Mouse (Mus musculus): ENCODE data around the gene Pir.

Pir gene

DNA sequence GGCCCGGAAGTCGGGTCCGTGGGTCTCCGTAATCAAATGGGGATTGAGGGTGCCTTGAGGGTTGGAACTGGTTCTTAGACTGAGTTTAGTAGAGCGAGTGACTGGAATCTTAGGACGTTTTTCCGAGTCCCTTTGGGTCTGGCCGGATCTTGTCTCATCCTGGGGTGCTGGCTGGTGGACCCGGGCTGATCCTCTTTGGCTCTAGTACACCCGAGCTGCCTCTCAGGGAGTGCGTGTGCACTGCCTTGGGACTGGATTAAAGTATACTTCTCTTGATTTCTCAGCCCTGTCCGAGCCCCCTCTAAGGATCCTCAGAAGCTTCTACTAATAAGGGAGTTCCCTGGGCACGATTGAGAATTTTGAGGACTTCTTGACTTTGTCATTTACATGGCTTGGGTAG lies 150.8 kb downstream of the Pir start:
- no peak for DNase-seq (ENCODE audit: extremely low read depth, insufficient read length, low spot score)

- no peak for DNase-seq (ENCODE audit: extremely low read depth, insufficient read length, low spot score)
Observed at GRCm38 (mm10) chrX:164420518-164420917, 151.3 kb downstream of the Pir start.
